27 mouse cellular contexts compared by ENCODE assay signal in genomic region chr17:13135356-13135755, GRCm38 (mm10). TPM values are rescaled to one million over a fixed set of nuclear protein-coding genes. Genes with fewer than 3 reads are reported as not detected.
A peak's percentile ranks its signal among the peaks of the same experiment; 100 is the strongest.
DNase-seq lines count a peak whose midpoint lies in the region; ATAC-seq and TF ChIP-seq lines count a peak whose summit lies in the region.
"Not testable (repeated sequence)": the region's sequence is repeated elsewhere in the genome, so short reads cannot be mapped to it uniquely, and the experiment has no call there.
"Had no signal": no experiment of that assay in that cellular context is flagged by ENCODE, and none has a peak within 500 bp of the region (broad histone marks: within the 10 kb centered on the region; RNA-seq: fewer than 3 reads in every experiment).

No protein-coding gene starts in this region.

- H3K27ac ChIP-seq in hindbrain, postnatal 0 days = not testable (repeated sequence)

- not testable (repeated sequence) for H3K4me3 ChIP-seq in hindbrain, postnatal 0 days (ENCODE audit: low read length)

- H3K27me3 ChIP-seq in hindbrain, postnatal 0 days (ENCODE audit: insufficient read depth, low read length) = not testable (repeated sequence)

- H3K36me3 ChIP-seq in hindbrain, postnatal 0 days (ENCODE audit: insufficient read depth, low read length) = not testable (repeated sequence)

- peak; percentile 48; the same call in 1 of the 2 replicates for ATAC-seq in hindbrain, postnatal 0 days

- intact Hi-C loops in left cerebral cortex, postnatal 14 days (cut with DNase I) = not testable (repeated sequence)

- H3K4me2 ChIP-seq in hindbrain, postnatal 0 days (ENCODE audit: low read depth, low read length) = not testable (repeated sequence)

- WGBS in hindbrain, postnatal 0 days = 38% methylated on average over 1 of the region's 6 CpGs

- peak; percentile 3 for DNase-seq in adrenal gland, postnatal 14 days
- DNase-seq in cerebellum, postnatal 14 days = peak; percentile 67 to 76
- DNase-seq in frontal cortex, postnatal 10 days (ENCODE audit: low spot score in 2 of 2) = peak; percentile 25 to 36
- DNase-seq in hindbrain, postnatal 0 days (ENCODE audit: low spot score) = peak; percentile 1
- DNase-seq in layer of hippocampus, postnatal 14 days (ENCODE audit: low spot score in 2 of 2) = peak; percentile 37 to 59
- DNase-seq in left cerebral cortex, postnatal 14 days (ENCODE audit: low spot score in 2 of 2) = peak; percentile 14 to 21
- peak; percentile 69 for DNase-seq in right cerebral cortex, postnatal 10 days (ENCODE audit: low spot score in 2 of 2)

- not testable (repeated sequence) for H3K9me3 ChIP-seq in hindbrain, postnatal 0 days (ENCODE audit: low read length)

- not testable (repeated sequence) for H3K9ac ChIP-seq in hindbrain, postnatal 0 days (replicated peaks; ENCODE audit: low read length)

- not testable (repeated sequence) for TF ChIP-seq CTCF in hindbrain, postnatal 0 days (IDR thresholded peaks at IDR 0.05; ENCODE audit: low read depth)

- H3K4me1 ChIP-seq in hindbrain, postnatal 0 days (ENCODE audit: insufficient read depth, low read length) = not testable (repeated sequence)

RNA-seq across cellular contexts. Expression of gene Unc93a, which starts 3.7 kb away (rescaled TPM):
- total RNA-seq in adrenal gland, postnatal 14 days (2021) = 0.26 TPM in 1 of 2 replicates, not detected in the other
- not detected in 2 replicates for total RNA-seq in hindbrain, postnatal 0 days (2014; rRNA removed)
- 0.08 TPM in 1 of 2 replicates, not detected in the other for polyA plus RNA-seq in hindbrain, postnatal 0 days (2015; fragmentation: Nextera tagmentation; extraction: Ambion mirVana)
- under 1 TPM in 1 of 2 experiments, not detected in 1; 0.12 TPM for total RNA-seq in layer of hippocampus, postnatal 14 days (2021)
- not detected for total RNA-seq in left cerebral cortex, postnatal 14 days (2021)
- total RNA-seq: gastrocnemius, adult 2 months; gastrocnemius, postnatal 14 days; heart, adult 18-20 months; heart, postnatal 10 days; heart, postnatal 36 days; MEL had no signal
- polyA plus RNA-seq: C2C12; CD4-positive, CD25-positive, alpha-beta regulatory T cell, adult 4 months; cerebellum, adult 2 months; cortical plate, adult 2 months; embryonic facial prominence, embryonic 10.5 days; embryonic facial prominence, embryonic 13.5 days; erythroblast, embryonic 14.5 days; forebrain, embryonic 12.5 days; forebrain, embryonic 15.5 days; heart, embryonic 12.5 days; heart, embryonic 15.5 days; hindbrain, embryonic 10.5 days; hindbrain, embryonic 13.5 days; intestine, embryonic 14.5 days had no signal

Comparison
In these comparisons a context has a peak if more than half of its experiments do, and no peak if none do; other contexts are left out.
1. DNase-seq: peak in every context shown above with its lines; median percentile 72 in cerebellum, postnatal 14 days; 69 in right cerebral cortex, postnatal 10 days; 48 in layer of hippocampus, postnatal 14 days; 30 in frontal cortex, postnatal 10 days; 18 in left cerebral cortex, postnatal 14 days; 3 in adrenal gland, postnatal 14 days; 1 in hindbrain, postnatal 0 days.